Mouse (Mus musculus) embryonic facial prominence, embryonic 10.5 days (tissue): ENCODE results near the gene Trim24. TPM values are rescaled to one million over a fixed set of nuclear protein-coding genes. Genes with fewer than 3 reads are reported as not detected.

Experiments used
- DNase-seq: peaks from one replicate; pipeline ENCODE4 v3.0.0-alpha.2; 2017; ENCODE audit warnings: low spot score
- H3K27ac ChIP-seq: fragments of 300-500 bp; sonication (generic); replicated peaks from 2 replicates; pipeline ENCODE4 v1.5.1; 2016; ENCODE audit warnings: mild to moderate bottlenecking
- H3K27me3 ChIP-seq: fragments of 300-500 bp; sonication (generic); replicated peaks from 2 replicates; pipeline ENCODE4 v1.6.1; 2016; ENCODE audit warnings: low read depth, mild to moderate bottlenecking; ENCODE audit not compliant: poor library complexity, severe bottlenecking
- H3K36me3 ChIP-seq: fragments of 300-500 bp; sonication (generic); replicated peaks from 2 replicates; pipeline ENCODE4 v1.6.1; 2016; ENCODE audit warnings: mild to moderate bottlenecking, moderate library complexity
- H3K4me1 ChIP-seq: fragments of 300-500 bp; sonication (generic); 2 replicates; pipeline ENCODE4 v1.6.1; 2016
- H3K4me3 ChIP-seq: fragments of 300-500 bp; sonication (generic); 2 replicates; pipeline ENCODE4 v1.5.1; 2016; ENCODE audit warnings: mild to moderate bottlenecking, moderate library complexity
- H3K9me3 ChIP-seq: fragments of 300-500 bp; sonication (generic); 2 replicates; pipeline ENCODE4 v1.6.1; 2016; ENCODE audit warnings: mild to moderate bottlenecking
- WGBS: fragments of 180-500 bp; shearing (Covaris S2); methylation state at CpG from one replicate; pipeline ENCODE4 v1.1.7; 2016; 5-methylcytosine and 5-hydroxymethylcytosine counted together
- polyA plus RNA-seq: library from polyadenylated mRNA; unstranded; fragments of >200 nt; fragmentation: Nextera tagmentation; extraction: Ambion mirVana; gene quantifications from 2 replicates; pipeline ENCODE4 v1.2.1, GENCODE M21; 2016

Trim24 gene
- polyA plus RNA-seq, 1 experiment from 2014 or later = 20.7 TPM

- H3K27me3 ChIP-seq = no peaks in the 10 kb centered on the region
- H3K4me1 ChIP-seq = 0 out of 2 replicates have a peak, but pooled peaks cover 3% of the 10 kb centered on the region
- 12% methylated on average over 6 of the region's 6 CpGs for WGBS
These were observed 136.8 kb downstream of the Trim24 start for GRCm38 (mm10) chr6:38007459-38007858.

GRCm38 (mm10) chr6:38012829-38013228, 142.2 kb downstream of the Trim24 start:
- no peaks in the 10 kb centered on the region for H3K27me3 ChIP-seq
- H3K4me1 ChIP-seq = 0 out of 2 replicates have a peak, but pooled peaks cover 3% of the 10 kb centered on the region
- H3K36me3 ChIP-seq = no peaks in the 10 kb centered on the region
- H3K9me3 ChIP-seq = no peaks in the 10 kb centered on the region
- WGBS = 92% methylated on average over 2 of the region's 2 CpGs
- no peak overlapping the region for H3K4me3 ChIP-seq
- DNase-seq = no peak
- no peak overlapping the region for H3K27ac ChIP-seq

More at GRCm38 (mm10) chr6:38007459-38007858, 136.8 kb downstream of the Trim24 start:
- H3K36me3 ChIP-seq = no peaks in the 10 kb centered on the region
- DNase-seq = peak; percentile 59
- H3K27ac ChIP-seq = no peak overlapping the region
- H3K4me3 ChIP-seq = no peak overlapping the region
- H3K9me3 ChIP-seq = no peaks in the 10 kb centered on the region

Other genes starting within 250 kb of the Trim24 start
- gene Svopl, start 176.2 kb downstream of the Trim24 start, polyA plus RNA-seq = 1.8 and 2.4 TPM in 2 replicates
- gene Tmem213, start 238.4 kb downstream of the Trim24 start, polyA plus RNA-seq = 0.25 and 0.52 TPM in 2 replicates